Mouse (Mus musculus): ENCODE results near the gene Hook1.
A peak's percentile ranks its signal among the peaks of the same experiment; 100 is the strongest.
"Not testable (repeated sequence)": the region's sequence is repeated elsewhere in the genome, so short reads cannot be mapped to it uniquely, and the experiment has no call there.

The Hook1 gene

DNA sequence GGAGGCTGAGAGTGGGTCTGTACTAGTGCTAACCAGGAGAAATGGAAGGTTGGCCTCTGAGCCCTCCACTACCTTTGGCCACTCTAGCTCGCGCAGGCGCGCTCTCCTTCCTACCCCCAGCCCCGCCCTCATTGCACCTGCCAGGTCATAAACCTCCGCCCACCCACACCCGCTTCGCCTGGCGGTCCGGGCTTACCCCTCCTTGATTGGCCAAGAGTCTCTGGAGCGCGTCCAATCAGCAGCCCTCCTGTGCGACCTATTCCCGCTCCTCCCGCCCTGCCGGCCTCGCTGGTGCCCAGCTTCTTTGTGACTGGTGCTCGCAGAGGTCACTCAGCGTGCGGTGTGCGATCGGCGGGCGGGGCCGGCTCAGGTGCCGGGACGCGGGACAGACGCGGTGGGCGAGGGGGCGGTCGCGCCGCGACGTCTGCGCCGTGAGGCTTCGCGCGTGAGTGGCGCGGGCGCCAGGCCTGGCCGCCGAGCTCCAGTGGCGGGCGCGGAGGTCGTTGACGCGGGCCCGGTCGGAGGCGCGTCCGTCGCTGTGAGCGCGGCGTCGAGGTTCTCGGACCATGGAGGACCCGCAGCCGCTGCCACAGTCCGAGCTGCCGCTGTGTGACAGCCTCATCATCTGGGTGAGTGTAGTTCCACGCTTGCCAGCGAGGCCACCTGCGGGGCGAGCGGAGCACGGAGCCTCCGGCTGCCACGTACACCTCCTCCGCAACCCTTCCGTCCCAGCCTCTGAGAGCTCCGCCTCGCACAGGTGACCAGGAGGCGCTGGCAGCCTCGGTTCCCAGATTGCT lies at the start of gene Hook1:
Hook1 (plus strand) TSS at position 313 of the 797 bp plus-strand sequence.
- peak; percentile 97 for DNase-seq

- DNase-seq: peak; percentile 14
Observed at GRCm38 (mm10) chr4:95917703-95918102, 49.3 kb upstream of the Hook1 start.

GRCm38 (mm10) chr4:95920448-95920847 lies 46.6 kb upstream of the Hook1 start:
- DNase-seq: no peak

DNA sequence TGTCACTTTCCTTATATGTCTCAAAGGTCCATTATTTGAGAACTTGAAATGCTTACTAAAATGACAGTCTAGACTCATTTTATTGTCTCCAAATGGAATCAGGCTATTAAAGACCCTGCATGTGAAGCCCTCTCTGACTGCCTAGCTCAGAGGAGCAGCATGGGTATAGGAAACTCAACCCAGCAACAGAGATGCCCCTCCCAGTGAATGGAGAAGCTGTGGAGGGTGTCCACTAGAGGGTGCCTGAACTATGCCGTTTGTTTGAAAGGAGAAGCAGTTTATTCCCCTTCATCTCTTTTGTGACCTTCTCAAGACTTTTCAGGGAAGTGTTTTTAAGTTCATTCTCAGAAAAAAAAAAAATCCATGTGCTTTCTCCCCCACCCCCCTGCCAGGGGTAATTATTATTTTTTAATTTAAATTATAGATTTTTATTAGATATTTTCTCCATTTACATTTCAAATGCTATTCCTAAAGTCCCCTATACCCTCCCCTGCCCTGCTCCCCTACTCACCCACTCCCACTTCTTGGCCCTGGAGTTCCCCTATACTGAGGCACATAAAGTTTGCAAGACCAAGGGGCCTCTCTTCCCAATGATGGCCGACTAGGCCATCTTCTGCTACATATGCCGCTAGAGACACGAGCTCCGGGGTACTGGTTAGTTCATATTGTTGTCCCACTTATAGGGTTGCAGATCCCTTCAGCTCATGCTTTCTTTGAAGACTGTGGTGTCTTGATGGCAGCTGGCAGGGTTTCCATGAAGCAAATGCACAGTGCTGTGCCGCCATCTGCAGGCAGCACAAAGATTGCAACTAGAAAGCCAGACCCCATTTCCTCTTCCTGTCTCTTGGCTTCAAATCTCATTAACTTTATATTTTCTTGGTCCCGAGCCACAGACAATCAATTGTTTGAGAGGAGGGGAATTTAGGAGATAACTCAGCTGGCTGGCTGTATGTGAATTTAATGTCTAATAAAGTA lies 42.5 kb upstream of the Hook1 start:
- DNase-seq: peak; percentile 77

- DNase-seq: no peak
Observed at GRCm38 (mm10) chr4:95928846-95929245, 38.2 kb upstream of the Hook1 start.

DNA sequence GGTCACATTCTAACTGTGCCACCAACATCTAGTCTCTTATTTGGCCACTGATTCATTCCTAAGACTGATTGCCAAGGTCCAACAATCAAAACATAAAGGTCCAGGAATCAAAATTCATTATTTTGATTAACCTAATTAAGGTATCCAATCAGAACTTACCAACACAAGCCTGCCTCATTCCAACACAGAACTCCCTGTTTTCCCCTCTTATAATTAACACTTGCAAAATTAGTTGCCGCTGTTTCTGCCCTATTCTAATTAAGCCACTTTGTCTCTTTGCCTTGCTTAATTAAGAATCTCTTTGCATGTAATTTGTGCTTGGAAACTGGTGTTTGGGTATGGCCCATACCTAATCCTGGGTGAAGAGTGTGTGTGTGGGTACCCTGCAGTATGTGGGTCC lies 37.1 kb upstream of the Hook1 start:
- DNase-seq: no peak

- no peak for DNase-seq
Observed at GRCm38 (mm10) chr4:95931331-95931730, 35.7 kb upstream of the Hook1 start.

- no peak for DNase-seq
Observed at GRCm38 (mm10) chr4:95933801-95934356, 33.2 kb upstream of the Hook1 start.

- DNase-seq: no peak
Observed at GRCm38 (mm10) chr4:95934384-95935035, 32.5 kb upstream of the Hook1 start.

- no peak for DNase-seq
Observed at GRCm38 (mm10) chr4:95938701-95939100, 28.3 kb upstream of the Hook1 start.

- DNase-seq: no peak
Observed at GRCm38 (mm10) chr4:95947896-95948295, 19.1 kb upstream of the Hook1 start.

DNA sequence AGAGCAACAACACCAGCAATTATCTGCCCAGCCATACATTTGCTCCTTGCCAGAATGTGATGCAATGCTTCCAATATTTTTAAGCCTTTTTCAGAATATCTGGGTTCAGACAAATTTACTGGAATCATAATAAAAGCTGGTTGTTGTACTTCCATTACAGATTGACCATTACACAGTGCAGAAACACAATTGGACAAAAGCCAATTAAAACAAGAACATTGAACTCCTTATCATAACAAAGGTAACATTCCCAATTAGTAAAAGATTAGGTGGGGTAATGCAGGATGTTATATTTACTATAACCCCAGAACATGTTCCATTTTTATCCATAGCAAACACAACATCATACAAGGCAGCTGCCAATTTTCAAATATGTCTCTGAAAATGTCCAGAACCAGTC lies 13.7 kb upstream of the Hook1 start:
- no peak for DNase-seq

DNA sequence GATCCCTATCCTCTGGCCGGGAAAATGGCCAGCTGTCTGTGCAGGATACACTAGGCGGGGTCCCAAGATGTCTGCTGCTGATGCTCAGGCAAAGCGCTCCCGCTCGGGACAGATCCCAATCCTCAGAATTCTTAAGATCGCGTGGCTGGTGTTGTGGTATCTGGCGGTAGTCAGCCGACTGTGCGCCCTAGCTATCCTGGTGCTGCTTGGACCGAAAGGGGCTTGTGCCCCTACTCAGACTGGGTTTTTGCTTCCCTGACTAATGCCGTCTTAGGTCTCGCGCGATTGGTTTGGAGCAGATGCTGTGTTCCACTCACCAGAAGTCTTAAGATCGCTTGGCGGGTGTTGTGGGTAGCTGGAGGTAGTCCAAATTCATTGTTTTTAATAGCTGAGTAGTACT lies 15.2 kb downstream of the Hook1 start:
- not testable (repeated sequence) for DNase-seq

DNA sequence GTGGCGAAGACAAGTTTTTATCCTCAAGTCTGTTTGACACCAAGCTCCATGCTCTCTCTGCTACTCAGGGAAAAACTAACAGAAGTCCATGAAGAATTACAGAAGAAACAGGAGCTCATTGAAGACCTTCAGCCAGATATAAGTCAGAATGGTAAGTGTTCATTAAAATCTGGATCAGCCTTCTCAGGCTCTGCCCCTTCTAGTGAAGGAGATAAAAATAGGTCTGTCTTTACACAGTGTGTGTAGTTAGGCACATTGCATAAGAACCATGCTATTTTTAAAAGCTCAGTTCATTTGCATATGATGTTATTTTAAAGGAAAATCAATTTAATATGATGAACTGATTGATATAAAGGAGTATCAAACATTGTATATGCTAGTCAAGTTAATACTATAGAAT lies 49.8 kb downstream of the Hook1 start:
- no peak for DNase-seq

GRCm38 (mm10) chr4:96022803-96023202 lies 55.8 kb downstream of the Hook1 start:
- no peak for DNase-seq

GRCm38 (mm10) chr4:96028412-96028811 lies 61.4 kb downstream of the Hook1 start:
- DNase-seq: peak; percentile 52

GRCm38 (mm10) chr4:96060106-96060505 lies 93.1 kb downstream of the Hook1 start:
- no peak for DNase-seq

DNA sequence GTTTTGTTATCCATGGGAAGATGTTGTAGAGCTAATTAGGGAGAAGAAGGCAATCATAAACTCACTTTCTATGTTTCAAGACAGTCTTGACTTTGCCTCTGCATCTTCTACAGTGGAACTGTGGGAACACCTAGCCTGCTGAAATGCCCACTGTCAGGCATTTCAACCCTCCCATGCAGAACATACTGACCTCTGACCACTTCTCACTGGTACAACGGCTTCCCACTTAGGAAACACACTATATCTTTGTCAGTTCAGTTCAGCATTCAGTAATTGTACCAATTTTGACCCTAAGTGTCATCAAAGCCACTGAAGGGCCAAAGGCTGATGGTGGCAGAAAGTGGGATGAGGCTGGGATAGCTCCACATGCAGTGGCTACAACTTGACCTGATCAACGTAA lies 95.0 kb downstream of the Hook1 start:
- DNase-seq: no peak
